Comparison of ENCODE assay signal across 37 mouse cellular contexts in genomic region chr6:42398998-42399397, GRCm38 (mm10). TPM values are rescaled to one million over a fixed set of nuclear protein-coding genes. Genes with fewer than 3 reads are reported as not detected.
"Had no signal": no experiment of that assay in that cellular context is flagged by ENCODE, and none has a peak within 500 bp of the region (broad histone marks: within the 10 kb centered on the region; RNA-seq: fewer than 3 reads in every experiment).

No protein-coding gene starts in this region.

- DNase-seq: cerebellum, postnatal 10 days; cerebellum, postnatal 14 days; cerebellum, postnatal 25 days; cerebellum, postnatal 36 days; embryo, embryonic 11 days; forebrain, postnatal 0 days; gastrocnemius, adult 2 months; gastrocnemius, postnatal 10 days; gastrocnemius, postnatal 14 days; gastrocnemius, postnatal 25 days; gastrocnemius, postnatal 36 days; heart, adult 18-20 months; heart, adult 2 months had no signal

RNA-seq across cellular contexts. Expression of gene Tas2r143, which starts 1.0 kb away (rescaled TPM):
- total RNA-seq: common myeloid progenitor, adult 5-6 weeks; forebrain, postnatal 0 days; gastrocnemius, adult 18-20 months; gastrocnemius, adult 2 months; gastrocnemius, adult 8-10 months; gastrocnemius, postnatal 10 days; gastrocnemius, postnatal 25 days; gastrocnemius, postnatal 36 days; heart, adult 18-20 months; heart, adult 2 months had no signal
- polyA plus RNA-seq: embryonic facial prominence, embryonic 10.5 days; embryonic facial prominence, embryonic 11.5 days; embryonic facial prominence, embryonic 12.5 days; embryonic facial prominence, embryonic 13.5 days; embryonic facial prominence, embryonic 14.5 days; embryonic facial prominence, embryonic 15.5 days; erythroblast, embryonic 14.5 days; forebrain, embryonic 10.5 days; forebrain, embryonic 11.5 days; forebrain, embryonic 12.5 days; forebrain, embryonic 13.5 days; forebrain, embryonic 14.5 days; forebrain, embryonic 15.5 days; forebrain, embryonic 16.5 days; forebrain, postnatal 0 days; heart, embryonic 10.5 days; heart, embryonic 11.5 days; heart, embryonic 12.5 days had no signal

RNA-seq across cellular contexts. Expression of gene Tas2r135, which starts 6.2 kb away (rescaled TPM):
- total RNA-seq: common myeloid progenitor, adult 5-6 weeks; forebrain, postnatal 0 days; gastrocnemius, adult 18-20 months; gastrocnemius, adult 2 months; gastrocnemius, adult 8-10 months; gastrocnemius, postnatal 10 days; gastrocnemius, postnatal 14 days; gastrocnemius, postnatal 25 days; gastrocnemius, postnatal 4 days; granulocyte monocyte progenitor cell, adult 5-6 weeks; heart, adult 18-20 months had no signal
- polyA plus RNA-seq: embryonic facial prominence, embryonic 10.5 days; embryonic facial prominence, embryonic 11.5 days; embryonic facial prominence, embryonic 12.5 days; embryonic facial prominence, embryonic 13.5 days; embryonic facial prominence, embryonic 14.5 days; embryonic facial prominence, embryonic 15.5 days; erythroblast, embryonic 14.5 days; forebrain, embryonic 10.5 days; forebrain, embryonic 11.5 days; forebrain, embryonic 12.5 days; forebrain, embryonic 13.5 days; forebrain, embryonic 14.5 days; forebrain, embryonic 15.5 days; forebrain, embryonic 16.5 days; forebrain, postnatal 0 days; gonadal fat pad, adult 2 months; heart, adult 2 months; heart, embryonic 10.5 days; heart, embryonic 11.5 days; heart, embryonic 12.5 days had no signal

RNA-seq across cellular contexts. Expression of gene Epha1, which starts 25.9 kb away (rescaled TPM):
- total RNA-seq: common myeloid progenitor, adult 5-6 weeks had no signal

RNA-seq across cellular contexts. Expression of gene Tas2r126, which starts 35.3 kb away (rescaled TPM):
- total RNA-seq: common myeloid progenitor, adult 5-6 weeks; forebrain, postnatal 0 days; gastrocnemius, adult 18-20 months; gastrocnemius, adult 8-10 months; gastrocnemius, postnatal 10 days; gastrocnemius, postnatal 14 days; gastrocnemius, postnatal 25 days; gastrocnemius, postnatal 36 days; granulocyte monocyte progenitor cell, adult 5-6 weeks; heart, adult 18-20 months; heart, adult 2 months had no signal
- polyA plus RNA-seq: embryonic facial prominence, embryonic 10.5 days; embryonic facial prominence, embryonic 11.5 days; embryonic facial prominence, embryonic 12.5 days; embryonic facial prominence, embryonic 13.5 days; embryonic facial prominence, embryonic 14.5 days; embryonic facial prominence, embryonic 15.5 days; erythroblast, embryonic 14.5 days; forebrain, embryonic 10.5 days; forebrain, embryonic 11.5 days; forebrain, embryonic 12.5 days; forebrain, embryonic 13.5 days; forebrain, embryonic 14.5 days; forebrain, embryonic 15.5 days; forebrain, embryonic 16.5 days; forebrain, postnatal 0 days; frontal cortex, adult 2 months; gonadal fat pad, adult 2 months; heart, adult 2 months; heart, embryonic 10.5 days; heart, embryonic 11.5 days; heart, embryonic 12.5 days had no signal
